Mouse (Mus musculus): Measurements from ENCODE around the gene Cela1. TPM values are rescaled to one million over a fixed set of nuclear protein-coding genes. Genes with fewer than 3 reads are reported as not detected.

The Cela1 gene
- total RNA-seq (2022): 1 to 10 TPM; 1.1 to 2.0 (median 1.5) TPM

DNA sequence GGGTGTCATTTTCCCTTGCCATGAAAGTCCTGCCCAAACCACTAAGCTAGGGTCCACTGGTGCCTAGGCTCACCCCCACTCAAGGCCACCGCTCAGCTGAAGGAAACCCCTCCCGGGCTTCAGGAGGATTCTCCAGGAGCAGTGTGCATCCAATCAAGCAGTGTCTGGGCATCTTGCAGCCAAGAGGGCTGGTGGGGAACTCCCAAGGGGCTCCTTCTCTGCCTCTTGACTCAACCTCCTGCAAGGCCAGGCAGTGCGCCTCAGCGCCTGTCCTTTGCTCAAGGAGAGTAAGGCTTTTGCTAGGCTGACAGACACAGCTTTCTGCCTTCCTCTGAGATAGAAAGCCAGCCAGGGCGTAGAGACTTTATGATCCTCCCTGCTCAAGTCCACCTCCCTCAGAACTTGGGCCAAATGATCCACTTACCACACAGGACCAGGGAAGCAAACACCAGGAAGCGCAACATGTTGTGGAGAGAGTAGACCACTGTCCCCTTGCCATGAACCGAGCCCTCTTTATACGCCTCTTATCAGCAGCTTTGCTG, at the start of gene Cela1:
Cela1 (minus strand) TSS at position 492 of the 542 bp plus-strand sequence.
- no peak for DNase-seq (ENCODE audit: low spot score)

DNA sequence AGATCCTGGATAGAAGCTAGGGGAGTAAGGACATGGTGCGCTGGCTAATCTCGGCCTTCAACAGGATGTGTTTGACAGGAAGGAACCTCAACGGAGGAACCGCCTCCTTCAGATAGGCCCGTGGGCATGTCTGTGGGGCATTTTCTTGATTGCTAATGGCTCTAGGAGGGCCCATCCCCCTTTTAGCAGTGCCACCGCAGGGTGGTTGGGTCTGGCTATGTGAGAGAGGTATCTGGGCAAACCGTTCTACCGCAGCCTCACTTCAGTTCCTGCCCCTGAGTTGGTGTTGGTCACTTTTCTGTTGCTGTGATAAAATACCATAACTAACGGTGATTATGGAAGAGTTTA, 48.2 kb upstream of the Cela1 start:
- DNase-seq (ENCODE audit: low spot score): no peak

DNA sequence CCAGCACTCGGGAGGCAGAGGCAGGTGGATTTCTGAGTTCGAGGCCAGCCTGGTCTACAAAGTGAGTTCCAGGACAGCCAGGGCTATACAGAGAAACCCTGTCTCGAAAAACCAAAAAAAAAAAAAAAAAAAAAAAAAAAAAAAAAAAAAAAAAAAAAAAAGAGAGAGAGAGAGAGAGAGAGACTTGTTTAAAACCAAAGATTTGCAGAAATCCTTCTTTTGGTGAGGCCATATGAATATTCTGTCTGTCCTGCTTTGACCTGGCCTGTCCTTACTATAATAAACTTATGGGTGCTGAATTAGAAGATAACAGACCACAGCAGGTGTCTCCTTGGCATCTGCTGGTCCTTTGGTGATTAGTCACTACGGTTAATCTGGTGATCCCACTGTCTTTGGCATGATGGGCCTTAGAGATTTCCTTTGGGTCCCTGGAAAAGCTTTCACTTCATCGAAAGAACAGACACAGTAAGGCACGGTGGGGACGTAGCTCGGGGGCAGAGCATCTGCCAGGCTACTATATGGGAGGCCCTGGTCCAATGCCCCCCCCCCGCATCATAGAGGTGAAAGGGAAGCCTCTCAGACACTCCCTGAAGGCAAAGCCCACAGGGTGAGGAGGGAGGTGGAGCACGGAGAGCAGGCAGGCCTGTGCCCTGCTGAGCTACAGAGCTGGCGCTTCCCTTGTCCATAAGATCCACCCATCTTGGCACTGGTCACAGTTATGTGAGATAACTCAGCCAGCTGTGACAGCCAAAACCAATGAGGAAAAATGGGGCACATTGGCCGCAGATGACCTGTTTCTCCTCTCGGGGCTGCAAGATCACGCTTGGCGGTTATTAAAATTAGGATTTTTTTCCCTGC, 47.6 kb upstream of the Cela1 start:
- DNase-seq (ENCODE audit: low spot score): no peak

DNA sequence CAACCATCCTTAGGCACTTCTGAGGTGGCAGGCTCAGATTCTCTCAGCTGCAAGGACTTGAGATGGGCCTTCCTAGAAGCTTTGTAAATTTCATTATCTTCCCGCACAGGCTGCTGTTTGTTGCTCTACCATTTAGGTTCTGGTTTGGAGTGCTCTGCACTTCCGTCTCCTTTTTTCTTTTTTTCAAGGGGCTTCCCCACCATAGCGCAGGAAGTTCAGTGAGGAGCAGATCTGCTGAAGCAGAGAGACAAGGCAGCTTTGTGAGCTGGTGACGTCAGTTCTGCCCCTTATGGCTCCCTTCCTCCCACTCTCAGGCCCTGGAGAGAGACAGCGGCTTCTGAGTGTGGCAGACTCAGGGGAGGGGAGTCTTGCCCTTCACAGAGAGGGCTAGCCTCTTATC, 44.9 kb upstream of the Cela1 start:
- DNase-seq (ENCODE audit: low spot score): no peak

GRCm38 (mm10) chr15:100731081-100731480, 43.4 kb upstream of the Cela1 start:
- no peak for DNase-seq (ENCODE audit: low spot score)

- no peak for DNase-seq (ENCODE audit: low spot score)
These were observed 41.7 kb upstream of the Cela1 start, which contains the start of gene Galnt6 for GRCm38 (mm10) chr15:100729281-100729985. Gene Galnt6, minus strand, starts transcription at chr15:100729376.

- DNase-seq (ENCODE audit: low spot score): no peak
These were observed 40.9 kb upstream of the Cela1 start for GRCm38 (mm10) chr15:100728586-100728985.

GRCm38 (mm10) chr15:100727834-100728233, 40.1 kb upstream of the Cela1 start:
- DNase-seq (ENCODE audit: low spot score): no peak

- DNase-seq (ENCODE audit: low spot score): no peak
These were observed 39.0 kb upstream of the Cela1 start for GRCm38 (mm10) chr15:100726721-100727120.

DNA sequence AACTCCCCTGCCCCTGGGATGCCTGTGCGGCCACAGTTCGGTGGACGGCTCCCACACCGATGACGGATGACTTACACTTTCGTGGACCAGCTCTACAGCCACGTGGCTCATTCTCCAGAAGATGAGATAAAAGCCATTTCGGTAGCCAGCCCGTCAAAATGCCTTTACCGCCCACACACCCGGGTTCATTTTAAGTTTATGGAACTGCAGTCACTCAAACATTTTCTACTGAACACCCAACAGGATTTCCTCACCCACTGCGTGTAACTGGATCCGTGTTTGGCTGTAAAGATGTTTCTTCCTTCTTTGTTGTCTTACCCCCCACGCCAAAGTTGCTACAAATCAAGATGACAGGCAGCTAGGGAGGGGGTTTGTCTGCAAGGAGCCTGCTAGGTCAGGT, 35.8 kb upstream of the Cela1 start:
- no peak for DNase-seq (ENCODE audit: low spot score)

GRCm38 (mm10) chr15:100722564-100722963, 34.8 kb upstream of the Cela1 start:
- no peak for DNase-seq (ENCODE audit: low spot score)

- no peak for DNase-seq (ENCODE audit: low spot score)
These were observed 34.3 kb upstream of the Cela1 start for GRCm38 (mm10) chr15:100722026-100722425.

DNA sequence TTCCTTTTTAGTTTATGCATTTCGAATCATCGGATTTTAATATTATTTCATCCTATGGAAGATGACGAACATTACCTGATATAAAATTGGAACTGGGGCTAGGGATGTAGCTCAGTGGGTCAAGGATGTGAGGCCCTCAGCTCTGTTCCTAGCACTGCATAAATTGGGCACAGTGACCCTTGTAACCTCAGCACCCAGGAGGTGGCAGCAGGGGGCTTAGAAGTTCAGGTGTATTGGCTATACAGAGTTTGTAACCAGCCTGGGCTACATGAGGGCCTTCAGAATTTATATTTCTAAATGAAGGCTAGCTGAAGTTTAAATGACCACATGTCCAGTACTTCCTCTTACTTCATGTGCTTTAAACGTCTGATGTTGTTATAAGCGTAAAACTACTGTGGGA, 33.7 kb upstream of the Cela1 start:
- no peak for DNase-seq (ENCODE audit: low spot score)

GRCm38 (mm10) chr15:100720066-100720465, 32.3 kb upstream of the Cela1 start:
- no peak for DNase-seq (ENCODE audit: low spot score)

- DNase-seq (ENCODE audit: low spot score): no peak
These were observed 31.5 kb upstream of the Cela1 start for GRCm38 (mm10) chr15:100719217-100719616.

- no peak for DNase-seq (ENCODE audit: low spot score)
These were observed 30.9 kb upstream of the Cela1 start for GRCm38 (mm10) chr15:100718572-100718971.

GRCm38 (mm10) chr15:100717933-100718332, 30.2 kb upstream of the Cela1 start:
- DNase-seq (ENCODE audit: low spot score): no peak

- DNase-seq (ENCODE audit: low spot score): no peak
These were observed 27.8 kb upstream of the Cela1 start for GRCm38 (mm10) chr15:100715399-100715993.

DNA sequence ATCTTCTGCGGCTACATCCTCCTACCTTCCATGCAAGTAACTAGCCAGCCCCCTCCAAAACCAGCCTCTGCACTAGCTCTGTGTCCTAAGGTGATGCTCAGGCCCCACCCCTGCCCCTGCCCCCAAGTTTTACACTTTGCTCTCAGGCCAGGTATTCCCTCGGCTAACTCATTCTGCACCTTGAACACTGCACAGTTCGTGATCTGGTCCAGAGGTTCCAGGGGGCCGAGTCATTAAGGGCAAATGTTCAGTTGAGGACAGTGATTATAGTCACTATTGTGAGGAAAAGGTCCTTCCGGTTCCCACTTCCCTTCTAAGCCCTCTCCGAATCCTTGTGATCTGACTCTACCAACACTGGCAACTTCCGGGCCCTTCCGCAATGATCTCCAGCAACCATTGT, 26.7 kb upstream of the Cela1 start:
- DNase-seq (ENCODE audit: low spot score): no peak

DNA sequence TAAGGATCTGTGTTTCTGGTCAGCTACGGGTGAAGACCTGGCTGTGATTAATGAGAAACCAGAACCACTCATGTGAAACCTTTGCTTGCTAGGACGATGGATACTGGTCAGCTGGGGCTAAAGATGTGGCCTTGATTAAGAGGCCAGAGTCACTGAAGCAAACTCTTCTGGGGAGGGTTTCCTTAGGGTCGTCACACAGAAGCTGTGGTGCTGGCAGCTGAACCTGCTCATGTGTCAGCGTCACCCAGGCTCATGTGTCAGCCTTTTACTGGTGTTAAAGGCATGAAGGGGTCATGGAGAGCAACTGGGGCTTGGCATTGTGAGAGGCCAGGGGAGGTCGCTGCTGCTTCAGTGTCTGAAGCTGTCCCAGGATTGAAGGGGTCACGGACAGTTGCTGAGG, 23.1 kb upstream of the Cela1 start:
- DNase-seq (ENCODE audit: low spot score): no peak

DNA sequence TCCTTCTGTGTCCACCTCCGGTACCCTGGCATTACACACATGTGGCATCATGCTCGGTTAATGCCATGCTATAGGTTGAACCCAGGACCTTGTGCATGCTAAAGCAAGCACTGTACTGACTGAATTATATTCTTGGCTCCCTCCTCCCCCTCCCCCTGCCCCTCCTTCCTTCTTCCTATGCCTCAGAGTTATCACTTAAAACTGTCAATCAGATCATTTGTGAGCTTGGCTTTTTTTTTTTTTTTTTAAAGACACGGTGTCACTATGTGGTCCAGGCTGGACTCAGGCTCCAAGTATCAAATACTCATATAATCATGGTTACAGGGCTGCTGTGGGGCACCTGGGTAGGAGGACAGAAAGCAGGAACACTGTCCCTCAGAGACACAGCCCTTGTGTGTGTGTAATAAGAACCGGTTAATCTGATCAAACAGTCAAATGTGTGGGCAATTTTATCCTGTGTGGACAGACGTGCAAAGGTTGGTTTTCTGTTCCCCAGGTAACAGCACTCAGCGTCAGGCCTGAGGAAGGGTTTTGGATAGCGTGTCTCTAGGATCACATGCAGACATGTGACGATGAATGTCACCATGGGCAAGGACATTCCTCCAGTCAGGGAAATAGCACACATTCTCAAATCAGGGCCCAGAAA, 20.8 kb upstream of the Cela1 start:
- DNase-seq (ENCODE audit: low spot score): no peak

DNA sequence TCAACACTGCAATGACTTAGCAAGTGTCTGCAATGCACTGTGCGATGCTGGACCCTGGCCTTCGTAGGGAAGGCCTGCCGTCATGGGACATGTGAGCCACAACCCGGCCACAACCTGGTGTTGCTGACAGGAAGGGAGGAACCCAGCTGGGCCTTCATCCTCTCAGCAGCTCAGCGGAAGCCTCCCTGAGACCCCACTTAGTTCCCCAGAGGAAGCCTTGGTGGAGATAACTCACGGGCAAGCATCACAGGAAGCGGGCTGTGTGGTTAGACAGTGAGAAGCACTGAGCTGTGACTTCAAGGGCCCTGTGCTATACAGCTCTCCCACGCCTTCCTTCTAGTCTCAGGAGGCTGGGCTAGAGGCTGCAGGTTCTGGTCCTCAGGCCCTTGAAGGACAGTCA, 18.5 kb upstream of the Cela1 start:
- DNase-seq (ENCODE audit: low spot score): no peak
